Mouse (Mus musculus) bone marrow macrophage, adult 2 months (primary cell): ENCODE results near the gene Ankmy2. TPM values are rescaled to one million over a fixed set of nuclear protein-coding genes. Genes with fewer than 3 reads are reported as not detected.

ENCODE experiments used
- H3K27ac ChIP-seq: 2 replicates; pipeline ENCODE4 v1.5.1; 2012; ENCODE audit warnings: low read depth, low read length; ENCODE audit not compliant: insufficient read depth
- H3K4me1 ChIP-seq: 2 replicates; pipeline ENCODE4 v1.6.1; 2012; ENCODE audit warnings: low read length; ENCODE audit not compliant: control insufficient read depth, insufficient read depth
- H3K4me3 ChIP-seq: 2 replicates; pipeline ENCODE4 v1.5.1; 2012; ENCODE audit warnings: mild to moderate bottlenecking, low read length, moderate library complexity; ENCODE audit not compliant: insufficient read depth
- CTCF ChIP-seq: IDR thresholded peaks from 2 replicates; pipeline ENCODE4 v1.5.1; 2012; ENCODE audit warnings: low read depth, mild to moderate bottlenecking, low read length, moderate library complexity
- POLR2A ChIP-seq: IDR thresholded peaks from 2 replicates; pipeline ENCODE4 v1.6.1; 2012; ENCODE audit warnings: mild to moderate bottlenecking, low read depth, low read length, borderline replicate concordance
- polyA plus RNA-seq: library from polyadenylated mRNA; stranded (reverse); fragments of >200 nt; gene quantifications from 2 replicates; pipeline ENCODE4 v1.2.4, GENCODE M21; 2012; ENCODE audit not compliant: missing spikeins, insufficient read depth, insufficient read length

The Ankmy2 gene
- 15.1 and 17.2 TPM in 2 replicates for polyA plus RNA-seq

DNA sequence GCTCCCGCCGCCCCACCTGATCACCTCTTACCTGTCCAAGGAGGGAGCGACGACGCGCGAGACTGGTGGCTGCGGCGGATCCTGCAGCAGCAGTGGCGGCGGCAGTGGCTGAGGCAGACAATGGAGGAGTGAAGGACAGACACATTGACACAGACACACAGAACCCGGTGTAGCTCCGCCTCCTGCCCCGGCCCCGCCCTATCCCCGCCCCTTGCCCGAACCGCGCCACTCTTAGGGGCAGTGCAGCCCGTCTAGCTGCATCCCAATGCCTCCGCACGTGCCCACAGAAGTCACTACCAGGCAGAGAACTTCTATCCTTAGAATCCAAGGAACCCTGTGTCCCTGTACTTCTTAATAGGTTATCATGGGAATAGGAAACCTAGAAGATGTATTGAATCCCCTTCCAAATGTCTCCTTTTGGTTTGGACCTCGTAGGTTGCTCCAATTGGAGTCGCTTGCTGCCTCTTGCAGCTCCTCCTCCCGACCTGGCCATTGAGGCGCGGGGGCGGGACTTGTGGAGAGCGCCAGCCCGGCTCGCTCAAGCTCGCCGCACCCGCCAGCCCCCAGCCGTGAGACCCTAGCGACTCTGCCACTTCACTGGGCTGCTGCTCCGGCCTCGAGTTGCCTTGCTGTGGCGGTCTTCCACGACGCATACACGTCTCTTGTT is at the start of gene Ankmy2:
TSS of gene Ankmy2 (plus strand) at position 478 of the 667 bp plus-strand sequence.
- Histone ChIP-seq H3K4me1 (peaks cover 22% of the 10 kb centered on the region), H3K27ac (peak within 1 kb of the TSS; percentile 82), H3K4me3 (peak within 1 kb of the TSS; percentile 81)
- TF ChIP-seq CTCF (no peak), POLR2A (0 out of 2 replicates have a peak, but pooled peaks have one; percentile 53)

DNA sequence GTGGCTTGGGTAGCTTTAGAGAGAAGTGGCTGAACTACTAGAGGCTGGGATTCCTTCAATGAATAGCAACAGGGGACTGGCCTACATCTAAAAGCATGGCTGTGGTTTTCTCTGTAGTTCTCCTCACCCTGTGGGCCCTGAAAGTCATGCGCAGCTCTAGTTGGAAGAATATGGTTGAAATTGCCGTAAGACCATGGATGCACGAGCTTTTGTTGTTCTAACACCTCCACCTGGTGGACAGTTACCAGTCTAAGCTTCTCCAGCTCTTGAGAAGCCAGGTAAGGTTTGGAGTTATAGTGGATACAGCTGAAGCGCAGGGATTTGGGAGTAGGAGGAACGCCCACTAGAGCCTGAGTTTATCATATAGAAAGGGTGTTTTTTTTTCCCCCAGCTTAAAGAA is 48.5 kb upstream of the Ankmy2 start:
- Histone ChIP-seq H3K4me1 (no peaks in the 10 kb centered on the region), H3K4me3 (no peak overlapping the region), H3K27ac (no peak overlapping the region)
- TF ChIP-seq POLR2A (no peak), CTCF (no peak)

DNA sequence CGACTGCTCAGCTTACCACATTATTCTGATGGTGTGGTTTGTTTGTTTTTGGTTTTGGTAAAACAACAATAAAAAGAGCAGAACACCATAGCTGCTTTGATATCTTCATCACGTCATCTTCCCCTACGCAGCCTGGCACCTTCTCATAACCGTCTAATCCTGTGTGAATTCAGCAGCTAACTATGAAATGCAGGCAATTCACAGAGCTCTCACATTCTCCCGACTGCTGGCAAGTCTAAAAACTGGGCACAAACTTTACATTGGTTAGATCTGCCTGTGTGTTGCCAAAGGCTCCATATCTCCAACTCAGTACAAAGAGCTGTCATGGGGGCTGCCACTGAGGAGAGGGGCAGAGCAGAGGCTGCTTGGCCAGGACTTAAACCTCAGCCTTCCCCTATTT is 46.5 kb upstream of the Ankmy2 start:
- Histone ChIP-seq H3K4me1 (no peaks in the 10 kb centered on the region), H3K4me3 (no peak overlapping the region), H3K27ac (no peak overlapping the region)
- TF ChIP-seq POLR2A (no peak), CTCF (no peak)

DNA sequence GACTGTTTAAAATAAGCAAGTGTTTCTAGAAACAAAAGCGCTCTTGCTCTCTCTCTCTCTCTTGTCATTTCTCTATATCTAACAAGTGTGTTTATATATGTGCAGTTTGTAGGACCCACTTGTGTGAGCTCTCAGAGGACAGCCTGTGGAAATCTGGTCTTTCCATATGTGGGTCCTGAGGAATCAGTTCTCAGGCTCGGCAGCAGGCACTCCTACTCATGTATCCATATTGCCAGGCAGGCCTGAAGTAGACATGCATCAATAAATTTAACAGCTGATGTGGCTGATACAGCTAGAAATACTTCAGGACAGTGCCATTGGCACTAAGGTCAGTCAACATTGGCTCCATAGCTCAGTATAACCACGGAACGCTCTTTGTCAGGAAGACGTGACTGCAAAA is 45.8 kb upstream of the Ankmy2 start:
- Histone ChIP-seq H3K27ac (no peak overlapping the region), H3K4me3 (no peak overlapping the region), H3K4me1 (no peaks in the 10 kb centered on the region)
- TF ChIP-seq POLR2A, result no peak
- TF ChIP-seq CTCF, result no peak

DNA sequence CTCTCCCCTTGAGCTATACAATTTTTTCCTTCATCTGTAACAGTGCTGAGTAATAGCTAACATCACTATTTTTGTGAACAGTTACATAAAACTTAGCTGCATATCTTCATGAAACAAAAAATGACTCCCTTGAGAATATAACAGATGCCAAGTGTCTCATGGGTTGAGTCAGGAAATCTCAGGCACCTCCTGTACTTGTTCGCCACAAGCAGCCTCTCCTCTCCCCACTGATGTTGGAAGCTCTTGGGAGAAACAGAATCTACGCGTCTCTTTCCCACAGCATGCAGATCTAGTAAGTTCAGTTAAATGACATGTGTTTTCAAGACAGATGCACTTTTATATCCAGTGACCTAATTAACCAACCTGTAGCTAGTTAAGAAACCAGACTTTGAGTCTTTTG is 44.8 kb upstream of the Ankmy2 start:
- no peak for TF ChIP-seq POLR2A
- TF ChIP-seq CTCF, result no peak
- Histone ChIP-seq H3K4me3 (no peak overlapping the region), H3K27ac (no peak overlapping the region), H3K4me1 (no peaks in the 10 kb centered on the region)

DNA sequence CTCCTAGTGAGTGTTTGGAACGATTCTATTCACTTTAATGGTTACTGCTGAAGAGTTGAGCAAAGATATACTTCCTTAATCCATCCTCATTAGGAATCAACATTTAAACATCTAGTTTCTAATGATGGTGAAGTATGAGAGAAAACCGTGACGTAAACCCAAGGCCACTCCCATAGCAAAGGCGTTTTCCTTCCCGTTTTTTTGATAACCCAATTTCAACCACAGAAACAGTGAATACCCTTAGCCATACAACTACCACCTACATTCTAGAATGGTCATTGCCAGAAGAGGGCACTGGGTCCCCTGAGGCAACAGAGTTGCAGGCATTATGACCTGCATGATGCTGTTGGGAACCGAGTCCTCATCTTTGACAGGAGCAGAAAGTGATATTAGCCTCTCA is 39.8 kb upstream of the Ankmy2 start:
- Histone ChIP-seq H3K27ac (no peak overlapping the region), H3K4me3 (no peak overlapping the region), H3K4me1 (peaks cover 13% of the 10 kb centered on the region)
- TF ChIP-seq POLR2A, result no peak
- TF ChIP-seq CTCF, result no peak

DNA sequence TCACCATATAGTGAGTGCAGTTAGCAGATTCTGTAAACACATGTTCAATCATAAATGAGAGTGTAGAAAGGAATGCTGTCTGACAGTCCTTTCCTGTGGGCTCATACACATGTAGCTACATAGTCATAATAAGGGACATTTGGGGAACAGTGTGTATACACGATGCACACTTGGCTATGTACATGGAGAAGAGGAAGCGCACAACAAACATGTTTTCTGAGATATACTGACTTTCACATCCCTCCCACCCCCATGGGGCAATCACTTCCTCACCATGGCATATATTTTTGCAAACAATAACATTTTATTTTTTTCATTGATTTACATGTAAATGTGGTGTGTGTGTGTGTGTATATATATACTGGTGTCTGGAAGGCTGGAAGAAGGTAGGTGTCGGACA is 37.7 kb upstream of the Ankmy2 start:
- TF ChIP-seq POLR2A (no peak), CTCF (no peak)
- Histone ChIP-seq H3K27ac (peak overlapping the region; percentile 71), H3K4me3 (no peak overlapping the region), H3K4me1 (peaks cover 13% of the 10 kb centered on the region)

DNA sequence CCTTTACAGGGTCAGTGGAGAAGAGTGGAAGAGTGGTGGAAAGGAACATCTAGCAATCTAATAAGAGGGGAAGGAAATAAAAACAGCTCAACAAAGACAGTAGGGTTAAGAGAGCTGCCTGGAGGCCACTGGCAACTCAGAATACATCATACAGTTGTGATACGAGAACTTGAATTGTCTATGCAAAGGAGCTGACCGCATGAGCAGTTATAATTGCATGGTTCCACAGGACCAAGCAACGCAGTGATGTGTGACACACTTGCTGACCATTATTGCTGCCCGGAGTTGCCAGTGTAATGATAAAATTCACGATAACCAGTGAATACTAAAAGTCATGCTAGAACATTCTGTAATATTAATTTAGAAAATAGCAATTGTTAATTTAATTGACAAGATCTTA is 30.9 kb upstream of the Ankmy2 start:
- TF ChIP-seq CTCF (no peak), POLR2A (no peak)
- Histone ChIP-seq H3K4me3 (no peak overlapping the region), H3K27ac (no peak overlapping the region), H3K4me1 (no peaks in the 10 kb centered on the region)

DNA sequence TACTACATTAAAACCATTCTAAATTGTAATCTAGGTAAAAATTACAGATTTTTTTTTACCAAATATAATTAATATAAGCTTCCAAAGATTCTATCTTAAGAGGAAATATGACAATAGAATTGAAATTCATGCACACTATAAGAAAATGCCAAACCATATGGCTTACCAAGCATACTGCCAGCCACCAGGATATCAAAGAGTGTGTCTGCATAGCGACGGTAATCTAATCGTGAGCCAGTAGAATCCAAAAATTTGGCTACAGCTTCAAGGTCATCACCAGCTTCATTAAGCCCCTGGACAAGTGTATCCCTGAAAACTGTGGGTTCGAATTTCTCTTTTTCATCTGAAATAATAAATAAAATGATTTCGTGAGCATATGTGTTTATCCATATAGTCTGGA is 27.1 kb upstream of the Ankmy2 start:
- H3K27ac ChIP-seq, result no peak overlapping the region
- no peak for TF ChIP-seq CTCF
- TF ChIP-seq POLR2A, result no peak
- peaks cover 17% of the 10 kb centered on the region for H3K4me1 ChIP-seq

DNA sequence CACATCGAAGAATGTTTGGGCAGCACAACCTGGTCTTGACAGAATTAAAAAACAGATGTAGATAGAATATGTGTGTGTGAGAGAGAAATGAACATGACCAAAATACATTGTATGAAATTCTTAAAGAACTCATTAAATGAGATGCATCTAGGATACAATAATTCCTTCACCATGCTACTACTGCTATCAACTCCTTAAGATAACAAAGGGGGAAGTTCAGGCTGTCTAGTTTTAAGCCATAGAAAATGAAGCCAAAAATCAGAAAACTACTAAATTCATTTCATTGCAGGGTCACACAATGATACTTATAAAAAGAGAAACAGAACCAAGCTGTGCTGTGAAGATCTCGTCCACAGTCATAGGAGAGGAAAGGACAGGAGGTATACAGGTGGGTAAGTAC is 24.7 kb upstream of the Ankmy2 start:
- peaks cover 30% of the 10 kb centered on the region for H3K4me1 ChIP-seq
- H3K27ac ChIP-seq, result no peak overlapping the region
- TF ChIP-seq CTCF, result no peak
- no peak for TF ChIP-seq POLR2A
- H3K4me3 ChIP-seq, result no peak overlapping the region

More for the DNA sequence above, 27.1 kb upstream of the Ankmy2 start:
- H3K4me3 ChIP-seq, result no peak overlapping the region
